Mouse (Mus musculus) layer of hippocampus, postnatal 36 days (tissue): ENCODE data around the gene Ints3. TPM values are rescaled to one million over a fixed set of nuclear protein-coding genes. Genes with fewer than 3 reads are reported as not detected.

Experiments
- DNase-seq, 2 experiments: peaks; one replicate each; pipeline ENCODE4 v3.0.0; 2022
- total RNA-seq, 2 experiments: library from RNA; stranded (reverse); gene quantifications; 2 replicates each; pipeline ENCODE4 v1.2.3; 2021

Gene Ints3
- total RNA-seq, 2 experiments from 2014 or later: 78.2 to 80.4 TPM

DNA sequence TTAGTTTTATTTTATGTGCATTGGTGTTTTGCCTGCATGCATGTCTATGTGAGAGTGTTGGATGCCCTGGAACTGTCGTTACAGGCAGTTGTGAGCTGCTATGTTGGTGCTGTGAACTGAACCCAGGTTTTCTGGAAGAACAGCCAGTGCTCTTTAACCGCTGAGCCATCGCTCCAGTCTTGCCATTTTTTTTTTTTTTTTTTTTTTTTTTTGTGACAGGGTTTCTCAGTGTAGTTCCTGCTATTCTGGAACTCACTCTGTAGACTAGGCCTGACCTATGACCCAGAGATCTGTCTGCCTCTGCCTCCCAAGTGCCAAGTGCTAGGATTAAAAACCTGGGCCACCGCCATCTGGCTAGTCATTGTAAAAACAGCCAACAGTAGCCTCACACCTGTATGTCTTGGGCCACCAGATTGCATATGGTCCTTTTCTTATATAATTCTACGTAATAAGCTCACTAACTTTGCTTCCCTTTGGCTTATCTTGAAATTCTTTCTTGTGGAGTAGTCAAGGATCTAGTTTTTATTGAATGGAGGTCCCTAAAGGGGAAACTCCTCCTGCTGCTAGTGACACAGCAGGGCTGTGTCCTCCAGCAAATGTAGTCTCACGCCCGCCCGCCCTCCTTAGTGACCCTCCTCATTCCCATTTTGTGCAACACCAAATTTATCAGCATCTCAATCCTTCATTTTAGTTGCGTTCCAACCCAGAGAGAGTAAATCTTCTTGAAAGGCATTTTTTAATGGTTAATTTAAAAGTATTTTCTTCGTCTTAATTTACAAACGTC is 12.2 kb upstream of the Ints3 start:
- DNase-seq: no peak

DNA sequence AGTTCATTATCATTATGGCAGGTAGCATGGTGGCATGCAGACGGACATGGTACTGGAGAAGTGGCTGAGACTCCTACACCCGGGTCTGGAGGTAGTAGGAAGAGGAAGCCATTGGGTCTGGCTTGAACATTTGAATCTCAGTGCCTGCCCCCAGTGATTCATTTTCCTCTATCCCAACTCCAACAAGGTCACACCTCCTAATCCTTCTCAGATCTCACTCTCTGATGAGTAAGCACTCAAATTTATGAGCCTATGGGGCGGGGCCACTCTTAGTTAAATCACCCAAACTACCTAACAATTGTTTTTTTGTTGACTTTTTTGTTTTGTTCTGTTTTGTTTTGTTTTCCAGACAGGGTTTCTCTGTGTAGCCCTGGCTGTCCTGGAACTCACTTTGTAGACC is 10.6 kb upstream of the Ints3 start:
- DNase-seq: no peak

DNA sequence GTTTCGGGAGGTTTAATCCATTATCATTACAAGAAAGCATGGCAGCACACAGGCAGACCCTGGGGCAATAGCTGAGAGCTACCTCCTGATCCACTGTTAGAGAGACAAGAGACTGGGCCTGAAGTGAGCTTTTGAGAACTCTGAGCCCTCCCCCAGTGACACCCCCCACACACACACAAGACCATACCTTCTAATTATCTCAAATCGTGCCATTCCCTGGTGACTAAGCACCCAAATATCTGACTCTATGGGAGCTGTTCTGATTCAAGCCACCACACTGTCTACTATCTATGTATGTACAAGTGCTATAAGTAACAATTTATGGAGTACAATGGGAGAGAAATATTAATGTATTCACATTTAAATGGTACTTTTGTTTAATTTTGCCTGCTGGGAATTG is 7.3 kb upstream of the Ints3 start:
- no peak for DNase-seq

DNA sequence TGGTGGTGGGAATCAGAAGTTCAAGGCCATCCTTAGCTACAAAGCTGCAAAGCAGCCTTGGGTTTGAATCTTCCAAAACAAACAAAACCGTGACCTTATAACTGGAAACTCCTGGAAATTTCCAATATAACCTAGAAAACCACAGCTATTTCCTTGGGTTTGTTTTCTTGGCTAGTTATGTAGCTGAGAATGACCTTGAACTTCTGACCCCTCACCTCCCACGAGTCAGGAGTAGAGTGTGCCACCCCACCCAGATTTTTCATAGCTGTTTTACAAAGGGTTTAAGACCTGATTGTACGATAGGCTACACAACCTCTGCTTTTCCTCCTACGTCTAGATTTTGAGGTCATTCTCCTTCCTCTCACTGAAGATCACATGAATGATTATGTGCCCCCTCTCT is 3.7 kb upstream of the Ints3 start:
- no peak for DNase-seq

DNA sequence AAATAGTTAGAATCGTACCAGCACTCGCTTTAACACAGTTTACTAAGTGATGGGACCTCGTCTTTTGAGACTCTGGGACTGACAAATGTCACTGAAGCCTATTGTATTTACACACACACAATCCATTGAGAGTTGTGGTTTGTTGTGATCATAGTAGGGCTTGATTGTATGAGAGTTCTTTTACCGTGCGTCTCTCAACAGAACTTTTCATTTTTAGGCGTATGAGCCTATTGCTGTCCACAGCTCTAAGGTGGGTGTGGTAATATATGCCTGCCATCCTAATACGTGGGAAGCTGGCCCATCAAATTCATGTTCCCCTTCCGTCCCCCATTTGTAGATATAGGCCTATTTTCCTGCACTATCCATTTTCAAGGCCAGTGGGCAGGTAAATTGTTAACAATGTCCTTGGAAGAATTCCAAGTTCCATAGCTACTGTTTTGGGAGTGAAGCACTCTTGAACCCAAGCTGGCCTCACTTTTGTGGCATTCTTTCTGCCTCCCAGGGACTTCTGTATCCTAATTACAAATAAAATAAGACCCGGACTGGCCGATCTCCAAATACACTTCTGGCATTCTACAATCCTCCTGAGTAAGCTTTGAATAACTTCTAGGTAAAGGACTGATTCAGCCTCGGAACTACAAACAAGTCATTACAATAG is 780 bp upstream of the Ints3 start:
- no peak for DNase-seq

DNA sequence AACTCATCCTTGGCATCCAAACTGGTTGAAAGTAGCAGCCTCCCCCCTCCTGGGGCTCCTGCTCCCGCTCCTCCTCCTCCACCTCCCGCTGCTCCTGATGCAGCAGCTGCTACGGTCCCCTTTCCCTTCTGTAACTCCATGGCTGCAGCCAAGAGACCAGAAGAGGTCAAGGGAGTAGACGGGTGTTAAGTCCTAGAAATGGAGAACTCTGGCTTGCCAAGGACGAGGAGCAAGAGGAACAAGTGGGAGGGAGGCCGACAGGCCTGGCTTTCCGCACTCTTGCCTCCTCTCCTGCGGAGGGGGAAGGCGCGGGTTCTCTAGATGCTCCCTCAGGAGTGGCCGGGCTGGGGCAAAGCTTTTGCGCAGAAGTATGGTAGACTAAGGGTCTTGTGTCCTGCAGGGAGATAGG is 607 bp downstream of the Ints3 start:
- peak; percentile 58 to 63 for DNase-seq

DNA sequence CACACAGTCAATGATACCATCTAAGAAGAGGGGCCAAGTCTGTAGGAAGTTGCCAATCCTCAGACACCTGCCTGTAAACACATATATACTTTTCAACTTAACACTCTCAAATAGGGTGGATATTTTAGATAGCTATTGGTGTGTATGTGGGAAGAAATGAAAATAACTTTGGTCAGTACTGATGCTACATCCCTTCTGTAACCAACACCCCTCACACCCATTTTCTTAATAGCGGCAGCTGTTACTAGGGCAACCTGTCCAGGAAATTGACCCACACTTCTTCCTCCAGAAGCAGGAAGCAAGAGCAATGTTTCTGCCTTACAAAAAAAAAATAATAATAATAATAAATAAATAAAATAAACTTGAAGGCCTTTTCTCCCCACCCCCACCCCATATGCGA is 1.1 kb downstream of the Ints3 start:
- no peak for DNase-seq

DNA sequence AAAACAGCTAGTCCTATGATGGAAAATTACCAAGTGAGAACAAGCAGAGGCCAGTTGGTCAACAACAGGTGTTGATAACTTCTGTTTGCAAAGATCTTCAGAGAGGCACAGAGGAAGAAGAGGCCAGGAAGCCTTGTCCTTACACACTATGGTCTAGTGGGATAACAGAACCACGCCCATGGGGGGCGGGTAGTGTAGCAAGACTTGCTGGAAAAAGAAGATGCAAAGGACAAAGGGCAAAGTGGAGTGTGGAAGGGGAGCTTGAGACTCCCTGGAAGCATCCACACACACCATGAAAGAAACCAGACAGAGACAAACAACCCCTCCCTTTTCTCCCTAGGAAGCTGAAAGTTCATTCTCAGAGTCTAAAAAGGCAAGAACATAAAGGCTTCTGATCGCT is 3.8 kb downstream of the Ints3 start:
- DNase-seq: no peak

DNA sequence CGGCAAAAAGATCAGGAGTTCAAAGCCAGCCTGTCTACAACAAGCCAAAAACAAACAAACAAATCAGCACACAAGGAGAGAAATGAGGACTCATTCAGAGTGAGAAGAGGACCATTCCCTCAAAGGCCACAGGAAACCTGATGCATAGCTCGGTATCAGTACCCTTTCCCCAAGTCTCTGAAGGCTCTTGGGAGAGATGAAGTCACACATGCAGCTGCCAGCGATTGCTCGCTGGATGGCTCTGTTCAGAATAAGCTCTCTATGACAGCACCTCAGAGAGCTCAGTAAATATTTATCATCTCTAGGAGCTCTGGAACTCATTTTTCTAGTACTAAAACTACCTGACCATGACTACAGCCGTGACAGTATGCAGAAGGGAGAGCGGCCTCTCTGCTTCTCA is 5.2 kb downstream of the Ints3 start:
- DNase-seq: no peak

DNA sequence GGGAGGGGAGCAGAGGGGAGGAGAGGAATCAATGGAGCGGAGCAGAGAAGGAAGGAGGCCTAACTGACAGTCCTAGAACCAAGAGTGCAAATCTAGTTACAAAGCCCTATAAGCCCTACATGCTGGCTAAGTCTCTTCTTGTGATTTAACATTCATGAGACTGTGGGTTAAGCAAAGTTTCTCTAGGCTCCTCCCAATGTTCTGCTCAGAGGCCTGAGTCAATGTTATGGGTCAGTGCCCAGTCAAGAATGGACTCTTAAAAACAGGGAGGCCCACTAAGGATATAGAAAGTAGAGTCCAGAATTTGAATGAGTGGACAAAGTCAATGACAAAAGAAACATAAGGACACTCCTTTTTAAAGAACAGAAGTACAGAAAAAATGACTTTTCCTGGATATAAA is 5.8 kb downstream of the Ints3 start:
- DNase-seq: no peak

DNA sequence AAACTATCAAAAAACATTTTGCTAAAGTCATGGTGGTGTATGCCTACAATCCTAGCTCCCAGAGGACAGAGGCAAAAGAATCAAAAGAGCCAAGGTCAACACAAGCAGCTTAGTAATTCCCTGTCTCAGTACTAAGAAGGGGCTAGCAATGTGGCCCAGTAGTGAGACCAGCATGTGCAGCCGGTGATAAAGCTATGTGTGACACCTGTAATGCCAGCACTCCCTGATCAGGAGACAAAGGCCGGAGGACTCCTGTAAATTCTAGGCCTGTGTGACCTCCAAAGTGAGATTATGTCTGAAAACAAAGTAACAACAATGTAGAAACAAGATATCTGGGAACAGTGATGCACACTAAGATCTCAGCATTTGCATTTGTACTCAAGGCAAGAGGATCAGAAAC is 7.9 kb downstream of the Ints3 start:
- no peak for DNase-seq

DNA sequence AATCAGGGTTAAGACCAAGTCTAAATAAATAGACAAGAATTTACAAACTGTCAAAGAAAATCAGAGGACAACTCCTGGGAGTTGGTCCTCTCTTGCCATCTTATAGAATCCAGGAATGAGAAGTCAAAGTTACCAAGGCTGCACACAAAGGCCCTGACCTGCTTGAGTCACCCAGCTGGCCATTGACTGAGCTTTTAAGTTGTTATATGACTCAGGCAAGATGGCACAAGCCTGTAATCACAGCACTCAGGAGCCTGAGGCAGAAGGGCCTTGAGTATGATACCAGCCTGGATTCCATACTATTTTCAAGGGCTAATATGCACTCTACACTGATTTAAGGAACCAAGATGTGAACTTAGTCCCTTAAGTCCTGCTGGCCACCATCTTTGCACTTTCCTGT is 9.9 kb downstream of the Ints3 start:
- DNase-seq: no peak

DNA sequence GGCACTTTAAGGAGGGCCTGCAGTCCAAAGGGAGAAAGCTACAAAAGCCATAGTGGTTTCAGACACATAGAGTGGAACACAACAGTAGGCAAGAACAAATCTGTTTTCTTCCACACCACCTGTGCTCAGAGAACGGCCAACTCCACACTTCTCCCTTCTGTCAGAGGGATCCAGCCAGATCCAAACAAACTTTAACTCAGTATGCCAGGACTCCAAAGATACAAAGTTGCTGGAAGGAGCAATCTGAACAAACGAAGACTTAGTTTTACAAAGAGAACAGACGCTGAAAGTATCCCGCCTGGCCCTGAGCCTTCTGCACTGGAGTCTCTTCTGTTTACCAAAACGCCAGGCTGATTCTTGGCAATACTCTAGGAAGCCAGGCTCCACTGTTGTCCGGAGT is 12.7 kb downstream of the Ints3 start:
- DNase-seq: peak; percentile 20 to 23

DNA sequence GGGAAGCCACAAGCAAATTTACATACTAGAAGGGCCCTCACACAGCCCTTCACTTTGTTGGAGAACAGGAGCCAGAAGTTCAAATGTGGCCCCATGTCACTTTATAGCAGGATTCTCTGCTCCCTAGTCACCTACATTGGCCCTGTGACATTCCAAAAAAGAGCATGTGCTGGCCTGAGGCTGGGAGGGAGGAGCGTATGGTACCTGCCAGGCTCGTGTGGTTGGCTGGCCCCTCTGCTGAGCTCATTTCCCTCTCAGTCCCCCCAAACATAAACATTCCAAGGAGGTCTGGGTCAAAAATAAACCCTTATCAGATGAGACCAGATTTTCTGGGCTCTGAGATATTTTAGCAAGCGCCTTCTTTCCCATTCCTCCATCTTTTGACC is 20.4 kb downstream of the Ints3 start:
- no peak for DNase-seq

DNA sequence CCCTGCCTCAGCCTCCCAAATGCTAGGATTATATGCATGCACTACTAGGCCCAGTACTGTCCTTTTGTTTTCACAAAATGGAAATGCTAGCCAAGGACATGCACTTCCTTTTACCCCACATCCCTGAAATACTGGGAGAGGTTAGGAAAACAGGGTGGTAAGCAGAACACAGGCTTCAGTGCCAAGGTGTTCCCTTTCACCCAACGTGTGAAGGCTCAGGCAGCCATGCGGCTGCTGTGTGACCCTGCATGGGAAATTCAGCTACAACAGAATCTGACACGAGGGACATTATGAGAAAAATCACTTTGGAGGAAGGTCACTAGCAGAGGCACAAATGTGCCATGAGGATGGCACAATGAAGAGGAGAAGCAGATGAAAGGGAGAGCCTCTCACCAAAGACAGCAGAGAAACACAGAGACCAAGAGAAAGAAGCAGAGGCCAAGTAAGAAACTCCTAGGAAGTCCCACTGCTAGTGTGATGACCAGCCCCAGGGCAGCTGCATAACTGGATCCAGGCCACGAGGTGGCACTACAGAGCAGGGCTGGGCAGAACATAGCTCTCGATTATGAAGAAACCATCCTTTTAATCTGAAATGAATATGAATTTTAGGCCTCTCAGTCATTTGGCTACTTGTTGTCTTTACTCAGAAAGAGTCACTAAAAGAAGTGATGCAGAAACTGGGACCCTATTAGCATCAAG is 21.0 kb downstream of the Ints3 start:
- DNase-seq: peak; percentile 58 to 63

DNA sequence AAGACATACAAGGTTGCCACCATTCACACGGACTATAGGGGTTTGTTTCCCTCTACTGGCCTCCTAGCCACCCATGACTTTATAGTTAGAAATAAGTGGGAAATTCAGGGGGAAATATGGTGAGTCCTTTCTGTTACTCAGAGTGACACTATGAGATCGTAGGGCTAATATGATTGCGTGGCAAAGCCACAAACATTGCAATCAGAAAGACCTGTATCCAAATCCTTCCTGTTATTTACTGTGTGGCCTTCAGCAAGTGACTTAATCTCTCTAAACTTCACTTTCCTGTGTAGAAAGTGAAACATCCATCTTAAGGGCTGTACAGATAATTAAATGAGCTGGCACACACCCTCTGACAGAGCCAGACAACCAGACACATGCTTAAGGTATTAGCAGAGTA is 24.7 kb downstream of the Ints3 start:
- no peak for DNase-seq

DNA sequence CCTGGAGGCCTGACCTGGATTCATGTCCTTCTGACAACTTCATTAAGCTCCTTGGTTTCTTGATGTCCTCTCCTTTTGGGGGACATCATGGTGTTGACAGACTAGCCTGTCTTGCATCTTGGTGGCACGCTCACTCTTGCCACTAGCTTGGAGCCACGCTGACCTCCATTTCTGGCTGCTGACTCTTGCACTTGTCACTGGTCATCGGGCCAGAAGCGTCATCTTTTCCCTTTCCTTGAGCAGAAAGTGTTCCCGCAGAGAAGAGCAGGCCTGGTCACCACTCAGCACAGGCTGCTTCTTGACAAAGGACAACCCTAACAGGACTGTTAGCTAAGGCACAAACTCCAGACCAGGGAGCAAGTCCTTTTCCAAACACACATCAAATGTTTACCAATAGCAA is 27.0 kb downstream of the Ints3 start:
- no peak for DNase-seq

DNA sequence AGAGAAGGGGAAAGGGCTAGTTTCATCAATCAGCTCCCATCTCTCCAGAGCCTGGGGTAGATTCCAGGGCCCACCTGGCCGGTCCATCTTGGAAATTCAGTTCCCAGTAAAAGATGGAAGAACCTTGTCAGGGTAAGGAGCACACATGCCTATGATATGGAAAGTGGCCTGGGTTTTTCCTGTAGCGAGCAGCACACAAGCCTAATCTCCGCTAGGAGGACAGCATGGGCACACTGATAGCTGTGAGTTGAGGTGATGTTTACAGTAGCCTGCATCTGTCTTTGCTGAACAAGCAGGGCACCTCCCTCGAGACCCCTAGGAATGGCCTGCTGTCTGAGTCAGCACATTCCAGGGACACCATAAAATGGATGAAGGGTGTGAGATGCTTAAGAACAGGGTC is 28.8 kb downstream of the Ints3 start:
- DNase-seq: no peak

DNA sequence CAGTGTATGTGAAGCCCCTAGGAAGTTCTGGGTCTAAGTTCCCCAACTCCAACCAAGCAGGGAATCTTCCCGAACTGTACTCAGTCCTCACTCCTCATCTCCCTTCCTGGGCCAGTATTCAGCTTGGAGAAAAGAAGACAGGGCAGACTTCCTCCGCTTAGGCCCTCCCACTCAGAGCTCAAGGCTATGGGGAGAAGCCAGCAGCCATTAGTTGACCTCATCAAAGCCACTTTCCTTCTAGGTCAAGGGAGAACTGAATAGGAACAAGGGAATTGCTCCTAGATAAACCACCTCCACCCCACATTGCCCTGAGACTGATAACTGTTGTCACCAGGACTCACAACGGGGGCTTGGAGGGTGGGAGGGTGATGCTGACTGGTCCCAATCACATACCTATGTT is 29.3 kb downstream of the Ints3 start:
- DNase-seq: no peak

DNA sequence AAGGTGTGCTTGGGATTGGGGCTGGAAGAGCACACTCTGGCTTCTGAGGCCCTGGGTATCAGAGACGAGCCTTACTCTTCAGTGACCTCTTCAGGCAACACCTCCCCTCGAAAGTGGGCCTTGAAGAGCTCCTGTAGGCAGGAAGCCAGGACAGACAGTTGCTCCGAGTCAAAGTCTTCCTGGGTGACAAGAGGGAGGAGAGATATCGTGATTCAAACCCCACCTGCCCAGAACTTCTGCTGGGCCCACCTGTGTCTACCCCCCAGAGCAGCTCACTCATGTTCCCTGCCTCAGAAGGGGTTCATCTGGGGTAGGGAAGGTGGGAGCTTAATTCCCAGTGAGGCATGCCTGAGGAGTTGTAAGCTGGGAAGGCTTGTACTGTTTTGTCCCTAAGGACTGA is 32.4 kb downstream of the Ints3 start:
- DNase-seq: no peak

DNA sequence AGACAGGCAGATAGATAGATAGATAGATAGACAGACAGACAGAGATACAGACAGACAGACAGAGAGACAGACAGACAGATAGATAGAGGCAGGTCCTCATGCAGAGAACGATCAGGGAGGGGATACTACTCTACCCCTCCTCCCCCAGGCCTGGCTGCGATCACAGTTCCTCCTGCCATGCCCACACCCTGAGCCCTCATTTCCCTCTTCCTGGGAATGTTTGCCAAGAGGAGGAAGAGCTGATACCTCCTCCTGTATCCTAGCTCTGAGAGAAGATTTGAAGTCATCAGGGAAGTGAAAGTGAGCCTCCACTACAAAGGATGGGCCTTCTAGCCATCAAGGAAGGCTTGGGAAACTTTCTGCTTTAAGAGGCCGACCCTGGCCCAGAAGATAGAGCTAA is 37.8 kb downstream of the Ints3 start:
- DNase-seq: no peak

DNA sequence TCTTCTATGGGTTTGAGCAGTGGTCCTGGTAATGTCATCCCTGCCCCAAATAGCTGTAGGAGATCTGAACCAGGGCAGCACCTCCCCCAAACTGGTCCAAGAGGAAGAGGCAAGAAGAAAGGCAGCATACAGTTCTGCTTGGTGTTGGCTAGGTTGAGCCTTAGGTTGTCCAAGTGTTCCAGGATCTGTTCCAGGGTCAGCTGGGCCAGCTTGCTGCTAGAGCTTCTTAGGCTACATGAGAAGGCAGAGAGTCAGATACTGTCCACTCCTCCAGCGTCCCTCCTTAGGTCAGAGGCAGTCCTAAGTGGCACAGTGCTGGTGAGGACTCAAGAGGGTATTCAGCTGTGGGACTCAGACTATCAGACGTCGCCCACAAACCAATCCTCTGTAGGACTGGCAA is 40.8 kb downstream of the Ints3 start:
- no peak for DNase-seq

DNA sequence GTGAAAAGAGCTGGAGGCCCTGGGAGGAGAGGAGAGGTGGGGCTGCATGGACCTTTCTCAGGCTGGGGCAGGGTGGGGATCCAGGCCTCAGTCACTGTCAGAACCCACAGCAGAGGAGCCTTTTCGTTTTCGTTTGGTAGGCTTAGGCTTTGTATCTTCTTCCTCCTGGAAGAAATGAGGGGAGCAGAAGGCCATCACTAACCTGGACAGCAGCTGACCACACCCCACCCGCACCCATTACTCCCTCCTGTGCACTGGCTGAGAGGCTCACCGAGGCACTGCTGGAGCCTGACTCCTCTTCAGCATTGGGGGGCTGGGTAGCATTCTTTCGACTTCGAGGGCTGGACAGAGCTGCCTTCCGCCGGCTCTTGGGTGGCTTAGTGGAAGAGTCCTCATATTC is 41.5 kb downstream of the Ints3 start:
- no peak for DNase-seq

DNA sequence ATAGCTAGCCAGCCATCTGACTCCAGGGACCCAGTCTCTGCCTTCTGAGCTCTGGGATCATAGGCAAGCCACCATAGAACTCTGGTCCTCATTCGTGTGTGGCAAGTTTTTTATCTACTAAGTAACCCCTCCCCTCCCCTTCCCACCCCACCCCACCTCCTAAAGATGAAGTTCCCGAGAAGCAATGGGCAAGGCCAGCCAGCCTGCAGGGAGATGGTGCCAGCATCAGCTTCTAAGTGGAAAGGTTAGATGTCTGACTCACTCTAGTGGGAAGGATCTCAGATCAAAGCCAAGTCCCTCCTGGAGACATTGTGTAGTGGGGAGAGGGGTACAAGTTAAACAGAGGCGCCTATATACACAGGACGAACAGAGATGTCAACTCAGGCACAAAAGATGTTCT is 42.4 kb downstream of the Ints3 start:
- no peak for DNase-seq
